Mouse (Mus musculus) bone marrow macrophage, adult 2 months (primary cell): Measurements from ENCODE around the gene Sh2d7.

Experiments
- CTCF ChIP-seq: IDR thresholded peaks from 2 replicates; pipeline ENCODE4 v1.5.1; 2012; ENCODE audit warnings: low read depth, mild to moderate bottlenecking, low read length, moderate library complexity
- POLR2A ChIP-seq: IDR thresholded peaks from 2 replicates; pipeline ENCODE4 v1.6.1; 2012; ENCODE audit warnings: mild to moderate bottlenecking, low read depth, low read length, borderline replicate concordance

- TF ChIP-seq CTCF (no peak), POLR2A (no peak)
Measured at GRCm38 (mm10) chr9:54558731-54559130, 19.9 kb downstream of the Sh2d7 start.
